Mouse (Mus musculus) myocyte (in vitro differentiated cells): ENCODE results near the gene Akr1c19.

Experiments used
- CEBPB ChIP-seq: IDR thresholded peaks from 2 replicates; pipeline ENCODE4 v1.6.1; 2011; ENCODE audit warnings: mild to moderate bottlenecking, moderate library complexity; ENCODE audit not compliant: poor library complexity, insufficient read depth, severe bottlenecking
- POLR2A ChIP-seq: IDR thresholded peaks from one replicate; pipeline ENCODE4 v1.6.1; 2011; ENCODE audit warnings: low read depth, mild to moderate bottlenecking, control low read depth, moderate library complexity; ENCODE audit not compliant: insufficient read length
- POLR2AphosphoS2 ChIP-seq: IDR thresholded peaks from one replicate; pipeline ENCODE4 v1.6.1; 2011; ENCODE audit warnings: low read depth, control low read depth; ENCODE audit not compliant: insufficient read length
- SRF ChIP-seq: IDR thresholded peaks from one replicate; pipeline ENCODE4 v1.6.1; 2011; ENCODE audit warnings: low read depth; ENCODE audit not compliant: control insufficient read depth, insufficient read length
- TCF12 ChIP-seq: IDR thresholded peaks from one replicate; pipeline ENCODE4 v1.6.1; 2011; ENCODE audit warnings: mild to moderate bottlenecking, control low read depth; ENCODE audit not compliant: poor library complexity, insufficient read depth, severe bottlenecking

DNA sequence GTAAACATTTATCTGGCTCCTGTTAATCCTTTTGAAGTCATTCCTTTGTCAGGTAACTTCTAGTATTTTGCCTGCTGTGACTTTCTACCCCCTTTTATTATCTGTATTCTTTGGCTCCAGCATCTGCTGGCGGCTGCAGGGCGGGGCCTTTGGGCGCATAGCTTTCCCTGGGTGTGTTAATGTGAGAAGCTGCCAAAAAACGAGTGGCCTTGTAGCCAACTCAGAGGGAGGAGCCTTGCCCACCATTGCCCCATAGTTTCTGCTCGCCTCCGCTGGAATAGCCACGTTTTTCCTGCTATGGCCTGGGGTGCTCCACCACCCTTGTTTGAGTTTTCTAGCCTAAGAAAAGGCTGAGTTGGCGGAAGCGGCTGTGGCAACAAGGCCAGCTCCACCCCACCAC lies 45.4 kb upstream of the Akr1c19 start:
- TF ChIP-seq TCF12, result no peak
- TF ChIP-seq SRF, result no peak
- no peak for TF ChIP-seq CEBPB
- no peak for TF ChIP-seq POLR2A
- TF ChIP-seq POLR2AphosphoS2, result no peak
